Mouse (Mus musculus): ENCODE measurements around the gene Fam20a. TPM values are rescaled to one million over a fixed set of nuclear protein-coding genes. Genes with fewer than 3 reads are reported as not detected.

Gene Fam20a
- total and polyA plus RNA-seq, 3 experiments: not detected

DNA sequence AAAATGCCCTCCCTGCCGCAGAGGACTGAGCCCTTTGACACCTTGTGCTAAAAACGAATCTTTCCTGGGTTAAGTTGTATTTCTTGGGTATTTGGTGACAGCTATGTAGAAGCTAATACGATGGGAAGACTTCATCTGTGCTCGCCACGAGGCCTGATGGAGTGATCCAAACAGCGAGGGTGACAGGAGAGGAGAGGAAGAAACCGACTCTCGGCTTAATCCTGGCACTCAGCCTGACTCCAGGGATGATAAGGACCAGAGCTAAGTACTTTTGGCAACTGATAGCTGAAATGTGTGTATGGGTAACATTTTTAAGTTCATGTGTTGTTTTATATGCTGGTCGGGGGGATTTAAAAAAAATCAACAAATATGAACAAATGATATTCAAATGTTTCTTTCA, 41.1 kb downstream of the Fam20a start (continued):
- no peak for TF ChIP-seq USF1 (IDR thresholded peaks at IDR 0.05; ENCODE audit: low read depth, low read length)

- no peak overlapping the region for H3K27ac ChIP-seq (ENCODE audit: control insufficient read depth, low read depth, low read length)
- H3K4me1 ChIP-seq (ENCODE audit: control insufficient read depth in 1 of 2, insufficient read depth in 2 of 2, low read length in 2 of 2): peaks cover 2 to 11% of the 10 kb centered on the region in 2 experiments; a peak in 3 of 4 replicates
- no peak for DNase-seq (ENCODE audit: low read depth, low spot score)
- TF ChIP-seq CHD2 (IDR thresholded peaks at IDR 0.05; ENCODE audit: low read length) (no peak), MXI1 (IDR thresholded peaks at IDR 0.05; ENCODE audit: low read depth, low read length) (no peak), TAL1 (IDR thresholded peaks at IDR 0.05; ENCODE audit: low read length) (no peak), MYC (IDR thresholded peaks at IDR 0.05; ENCODE audit: low read depth, low read length) (no peak), POLR2AphosphoS2 (IDR thresholded peaks at IDR 0.05; ENCODE audit: low read length) (no peak), RAD21 (IDR thresholded peaks at IDR 0.05; ENCODE audit: low read depth, low read length) (no peak), POLR2A (IDR thresholded peaks at IDR 0.05; ENCODE audit: control insufficient read depth in 1 of 2, insufficient read depth in 1 of 2, low read depth in 1 of 2, low read length in 2 of 2, poor library complexity in 1 of 2) (no peak), RCOR1 (IDR thresholded peaks at IDR 0.05; ENCODE audit: low read depth, low read length) (no peak), MEF2A (IDR thresholded peaks at IDR 0.05; ENCODE audit: extremely low read depth, insufficient replicate concordance, low read depth, low read length, poor library complexity, severe bottlenecking) (no peak), NRF1 (IDR thresholded peaks at IDR 0.05; ENCODE audit: insufficient read depth, low read depth, low read length, poor library complexity, severe bottlenecking) (no peak), MAFK (IDR thresholded peaks at IDR 0.05; ENCODE audit: borderline replicate concordance, low read depth, low read length) (no peak), ETS1 (IDR thresholded peaks at IDR 0.05; ENCODE audit: low read depth, low read length) (no peak), CHD1 (IDR thresholded peaks at IDR 0.05; ENCODE audit: low read depth, low read length) (no peak), GATA1 (IDR thresholded peaks at IDR 0.05; ENCODE audit: low read depth, low read length) (no peak)
- H3K79me2 ChIP-seq (ENCODE audit: control insufficient read depth, insufficient read depth, low read length, poor library complexity): no peaks in the 10 kb centered on the region
- H3K27me3 ChIP-seq (ENCODE audit: control insufficient read depth in 1 of 2, insufficient read depth in 2 of 2, low read length in 2 of 2): no peaks in the 10 kb centered on the region
- H3K36me3 ChIP-seq (ENCODE audit: control insufficient read depth in 1 of 2, insufficient read depth in 2 of 2, low read length in 2 of 2): peaks cover 0 to 9% of the 10 kb centered on the region in 2 experiments; a peak in 2 of 4 replicates
- H3K9me3 ChIP-seq (replicated peaks; ENCODE audit: insufficient read depth, low read length): no peaks in the 10 kb centered on the region
- H3K9ac ChIP-seq (ENCODE audit: control insufficient read depth, low read depth, low read length, poor library complexity, severe bottlenecking): no peak overlapping the region
- no peak overlapping the region for H3K4me3 ChIP-seq (ENCODE audit: control insufficient read depth in 1 of 2, insufficient read depth in 1 of 2, low read depth in 2 of 2, low read length in 2 of 2)
These were observed 43.8 kb downstream of the Fam20a start for GRCm38 (mm10) chr11:109678291-109678690.

GRCm38 (mm10) chr11:109676621-109677373, 45.3 kb downstream of the Fam20a start:
- no peak for TF ChIP-seq GATA1 (IDR thresholded peaks at IDR 0.05; ENCODE audit: low read depth, low read length)
- TF ChIP-seq RCOR1 (IDR thresholded peaks at IDR 0.05; ENCODE audit: low read depth, low read length): no peak
- TF ChIP-seq CHD2 (IDR thresholded peaks at IDR 0.05; ENCODE audit: low read length): no peak
- no peak for TF ChIP-seq MXI1 (IDR thresholded peaks at IDR 0.05; ENCODE audit: low read depth, low read length)
- TF ChIP-seq POLR2AphosphoS5 (IDR thresholded peaks at IDR 0.05; ENCODE audit: borderline replicate concordance, low read depth, low read length): no peak
- no peak for TF ChIP-seq ZC3H11A (IDR thresholded peaks at IDR 0.05; ENCODE audit: low read depth, low read length)
- no peak for TF ChIP-seq ELF1 (IDR thresholded peaks at IDR 0.05; ENCODE audit: low read depth, low read length)
- no peak for TF ChIP-seq MAX (IDR thresholded peaks at IDR 0.05; ENCODE audit: low read length)
- TF ChIP-seq MAFK (IDR thresholded peaks at IDR 0.05; ENCODE audit: borderline replicate concordance, low read depth, low read length): no peak
- TF ChIP-seq KAT2A (conservative IDR thresholded peaks at IDR 0.05; ENCODE audit: low read depth, low read length): no peak
- TF ChIP-seq CHD1 (IDR thresholded peaks at IDR 0.05; ENCODE audit: low read depth, low read length): no peak
- no peak for TF ChIP-seq BHLHE40 (IDR thresholded peaks at IDR 0.05; ENCODE audit: borderline replicate concordance, low read depth, low read length)
- no peak for TF ChIP-seq TCF12 (IDR thresholded peaks at IDR 0.05; ENCODE audit: low read depth, low read length)
- no peak for TF ChIP-seq ETS1 (IDR thresholded peaks at IDR 0.05; ENCODE audit: low read depth, low read length)
- no peak for TF ChIP-seq MAZ (IDR thresholded peaks at IDR 0.05; ENCODE audit: low read depth, low read length)
- peaks cover 2 to 6% of the 10 kb centered on the region in 2 experiments; a peak in 3 of 4 replicates for H3K4me1 ChIP-seq (ENCODE audit: control insufficient read depth in 1 of 2, insufficient read depth in 2 of 2, low read length in 2 of 2)
- H3K9ac ChIP-seq (ENCODE audit: control insufficient read depth, low read depth, low read length, poor library complexity, severe bottlenecking): no peak overlapping the region
- H3K27ac ChIP-seq (ENCODE audit: control insufficient read depth, low read depth, low read length): no peak overlapping the region
- no peak overlapping the region for H3K4me3 ChIP-seq (ENCODE audit: control insufficient read depth in 1 of 2, insufficient read depth in 1 of 2, low read depth in 2 of 2, low read length in 2 of 2)
- no peaks in the 10 kb centered on the region for H3K27me3 ChIP-seq (ENCODE audit: control insufficient read depth in 1 of 2, insufficient read depth in 2 of 2, low read length in 2 of 2)
- no peak for DNase-seq (ENCODE audit: low read depth, low spot score)
- H3K79me2 ChIP-seq (ENCODE audit: control insufficient read depth, insufficient read depth, low read length, poor library complexity): no peaks in the 10 kb centered on the region
- H3K36me3 ChIP-seq (ENCODE audit: control insufficient read depth in 1 of 2, insufficient read depth in 2 of 2, low read length in 2 of 2): peaks cover 0 to 9% of the 10 kb centered on the region in 2 experiments; a peak in 2 of 4 replicates
- H3K9me3 ChIP-seq (replicated peaks; ENCODE audit: insufficient read depth, low read length): no peaks in the 10 kb centered on the region
